Mouse (Mus musculus) forebrain, embryonic 15.5 days (tissue): ENCODE results near the gene Rhbg. TPM values are rescaled to one million over a fixed set of nuclear protein-coding genes. Genes with fewer than 3 reads are reported as not detected.

Experiments used
- ATAC-seq: fragments of 200-750 bp; cut with Nextera tagmentation; replicated peaks from 2 replicates; pipeline ENCODE4 v1.8.0; 2017; ENCODE audit warnings: mild to moderate bottlenecking, moderate TSS enrichment, moderate library complexity
- H3K27ac ChIP-seq: fragments of 300-500 bp; sonication (generic); replicated peaks from 2 replicates; pipeline ENCODE4 v1.5.1; 2015; ENCODE audit warnings: mild to moderate bottlenecking, inconsistent platforms
- H3K27me3 ChIP-seq: fragments of 300-500 bp; sonication (generic); 2 replicates; pipeline ENCODE4 v1.6.1; 2015; ENCODE audit warnings: inconsistent platforms
- H3K36me3 ChIP-seq: fragments of 300-500 bp; sonication (generic); 2 replicates; pipeline ENCODE4 v1.6.1; 2015; ENCODE audit warnings: mild to moderate bottlenecking, inconsistent platforms
- H3K4me1 ChIP-seq: fragments of 300-500 bp; sonication (generic); 2 replicates; pipeline ENCODE4 v1.6.1; 2015; ENCODE audit warnings: inconsistent platforms
- H3K4me2 ChIP-seq: fragments of 300-500 bp; sonication (generic); replicated peaks from 2 replicates; pipeline ENCODE4 v1.6.1; 2015; ENCODE audit warnings: mild to moderate bottlenecking, inconsistent platforms
- H3K4me3 ChIP-seq: fragments of 300-500 bp; sonication (generic); 2 replicates; pipeline ENCODE4 v1.5.1; 2015; ENCODE audit warnings: mild to moderate bottlenecking, inconsistent platforms
- H3K9ac ChIP-seq: fragments of 300-500 bp; sonication (generic); replicated peaks from 2 replicates; pipeline ENCODE4 v1.6.1; 2015; ENCODE audit warnings: mild to moderate bottlenecking, inconsistent platforms
- H3K9me3 ChIP-seq: fragments of 300-500 bp; sonication (generic); 2 replicates; pipeline ENCODE4 v1.6.1; 2016; ENCODE audit warnings: inconsistent platforms
- WGBS: fragments of 180-500 bp; shearing (Covaris S2); methylation state at CpG from one replicate; pipeline ENCODE4 v1.1.7; 2015; ENCODE audit warnings: mixed read lengths; 5-methylcytosine and 5-hydroxymethylcytosine counted together
- polyA plus RNA-seq: library from polyadenylated mRNA; unstranded; fragments of >200 nt; fragmentation: Nextera tagmentation; extraction: Ambion mirVana; gene quantifications from 2 replicates; pipeline ENCODE4 v1.2.1, GENCODE M21; 2015

Gene Rhbg
- polyA plus RNA-seq, 1 experiment from 2014 or later: 0.14 TPM

DNA sequence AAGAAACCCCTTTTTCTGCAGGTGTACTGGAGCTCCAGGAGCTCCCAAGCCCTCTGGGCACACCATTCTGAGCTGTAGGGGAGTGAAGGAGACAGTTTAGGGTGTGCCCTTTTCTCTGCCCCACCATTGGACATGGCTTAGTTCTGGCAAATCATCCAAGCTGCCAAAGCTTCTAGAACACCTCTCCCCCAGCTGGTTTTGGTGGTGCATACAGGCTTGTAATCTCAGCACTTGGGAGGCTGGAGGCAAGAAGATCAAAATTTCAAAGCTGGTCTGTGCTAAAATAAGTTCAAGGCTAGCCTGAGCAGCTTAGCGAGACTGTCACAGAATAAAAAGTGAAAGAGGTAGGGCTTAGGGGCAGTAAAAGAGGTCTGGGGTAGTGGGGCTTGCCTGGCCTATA lies 42.2 kb downstream of the Rhbg start:
- WGBS: 18% methylated on average over 1 of the region's 1 CpGs
- Histone ChIP-seq H3K9ac (peak overlapping the region; percentile 93), H3K36me3 (peaks cover 4% of the 10 kb centered on the region; the same call in 1 of the 2 replicates), H3K4me1 (peaks cover 43% of the 10 kb centered on the region), H3K27me3 (no peaks in the 10 kb centered on the region), H3K9me3 (no peaks in the 10 kb centered on the region), H3K27ac (peak overlapping the region; percentile 99), H3K4me2 (peak overlapping the region; percentile 96), H3K4me3 (peak overlapping the region; percentile 82)
- ATAC-seq: no peak

DNA sequence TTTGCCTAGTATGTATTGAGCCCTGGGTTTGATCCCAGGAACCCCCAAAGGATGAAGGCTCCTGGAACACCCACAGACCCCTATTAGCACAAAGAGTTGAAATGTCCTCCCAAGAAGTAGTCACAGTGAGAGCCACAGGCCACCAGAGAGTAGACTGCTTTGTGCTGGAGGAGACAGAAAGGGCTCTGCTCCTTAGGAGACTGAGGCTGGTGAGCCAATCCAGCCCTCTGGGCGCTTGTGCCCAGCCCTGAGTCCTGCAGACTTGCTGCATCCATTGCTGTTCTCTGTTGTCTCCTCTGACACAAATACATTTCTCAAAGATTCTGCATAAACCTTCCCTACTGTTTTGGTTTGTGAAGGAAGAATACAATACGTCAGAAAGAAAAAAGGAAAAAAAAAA lies 43.6 kb downstream of the Rhbg start:
- Histone ChIP-seq H3K4me3 (peak overlapping the region; percentile 82), H3K36me3 (peaks cover 4% of the 10 kb centered on the region; the same call in 1 of the 2 replicates), H3K9me3 (no peaks in the 10 kb centered on the region), H3K4me2 (peak overlapping the region; percentile 96), H3K27ac (peak overlapping the region; percentile 99), H3K27me3 (no peaks in the 10 kb centered on the region), H3K9ac (peak overlapping the region; percentile 93), H3K4me1 (peaks cover 47% of the 10 kb centered on the region)
- no peak for ATAC-seq
- WGBS: 10% methylated on average over 2 of the region's 2 CpGs

DNA sequence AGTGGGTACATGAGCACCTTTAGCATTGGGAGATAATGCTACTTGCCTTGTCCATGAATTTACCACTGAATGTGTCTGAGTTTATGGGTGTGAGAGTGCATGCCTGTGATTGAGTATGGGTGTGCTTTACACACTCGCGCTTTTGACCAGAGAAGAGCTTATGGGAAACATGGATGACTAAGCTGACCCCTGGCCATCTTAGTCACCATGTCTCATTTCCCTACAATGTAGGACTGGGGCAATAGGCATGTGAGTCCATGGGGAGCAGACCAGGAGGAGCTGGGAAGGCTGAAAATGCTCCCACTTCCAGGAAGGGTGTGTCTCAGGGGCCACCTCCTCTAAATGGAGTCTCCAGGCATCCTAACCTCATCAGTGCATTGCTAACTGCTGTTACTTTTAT lies 44.4 kb downstream of the Rhbg start:
- Histone ChIP-seq H3K4me1 (peaks cover 52% of the 10 kb centered on the region), H3K4me2 (peak overlapping the region; percentile 96), H3K9ac (peak overlapping the region; percentile 93), H3K4me3 (peak overlapping the region; percentile 82), H3K9me3 (no peaks in the 10 kb centered on the region), H3K27me3 (no peaks in the 10 kb centered on the region), H3K27ac (peak overlapping the region; percentile 99), H3K36me3 (no peaks in the 10 kb centered on the region)
- 2% methylated on average over 2 of the region's 2 CpGs for WGBS
- ATAC-seq: no peak

DNA sequence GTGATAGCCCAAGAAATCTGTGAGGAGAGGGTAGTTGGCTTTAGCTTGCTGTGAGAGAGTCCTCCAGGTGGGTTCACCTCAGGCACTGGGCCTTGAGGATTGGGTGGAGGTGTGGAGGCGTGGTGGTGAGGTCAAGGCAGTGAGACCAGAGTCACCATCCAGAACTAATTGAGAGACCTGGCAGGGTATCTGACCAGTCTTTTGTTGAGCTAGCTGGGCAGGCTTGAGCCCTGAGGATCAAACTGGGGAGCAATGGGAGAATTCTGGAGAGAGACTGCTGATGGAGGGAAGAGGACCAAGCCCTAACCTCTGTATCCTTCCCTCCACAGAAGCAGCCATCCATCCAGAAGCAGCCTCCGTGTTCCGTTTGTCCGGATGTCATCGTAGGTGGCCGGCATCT lies 45.2 kb downstream of the Rhbg start:
- Histone ChIP-seq H3K4me3 (peak overlapping the region; percentile 82), H3K27ac (peak overlapping the region; percentile 99), H3K4me1 (peaks cover 60% of the 10 kb centered on the region), H3K9me3 (no peaks in the 10 kb centered on the region), H3K36me3 (no peaks in the 10 kb centered on the region), H3K4me2 (peak overlapping the region; percentile 96), H3K27me3 (no peaks in the 10 kb centered on the region), H3K9ac (peak overlapping the region; percentile 93)
- no peak for ATAC-seq
- WGBS: 3% methylated on average over 6 of the region's 6 CpGs

DNA sequence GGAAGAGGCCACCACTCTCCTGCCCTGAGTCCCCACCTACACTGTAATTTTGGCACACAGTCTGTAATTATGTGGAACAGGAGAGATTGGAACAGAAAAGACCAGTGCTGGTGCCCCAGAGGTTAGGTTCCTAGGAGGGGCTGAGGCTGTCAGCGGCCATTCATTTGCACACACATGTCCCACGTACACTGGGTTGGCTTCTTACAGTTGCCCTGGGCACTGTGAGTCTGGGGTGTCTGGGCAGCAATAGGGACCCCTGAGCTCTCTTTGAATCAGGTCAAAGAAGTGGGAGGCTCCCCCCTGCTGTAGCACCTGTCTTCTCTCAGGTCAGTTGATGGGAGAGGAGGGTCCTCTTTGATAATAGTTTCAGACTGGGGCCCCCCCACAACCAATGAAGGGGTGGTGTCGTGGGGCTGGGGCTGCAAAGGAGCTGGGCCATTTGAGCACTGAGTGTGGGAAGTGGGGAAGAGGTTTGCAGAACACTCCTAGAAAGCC lies 46.2 kb downstream of the Rhbg start:
- Histone ChIP-seq H3K4me1 (peaks cover 66% of the 10 kb centered on the region), H3K27ac (peak overlapping the region; percentile 99), H3K4me2 (peak overlapping the region; percentile 96), H3K9me3 (no peaks in the 10 kb centered on the region), H3K27me3 (no peaks in the 10 kb centered on the region), H3K4me3 (peak overlapping the region; percentile 82), H3K36me3 (no peaks in the 10 kb centered on the region), H3K9ac (peak overlapping the region; percentile 93)
- 2% methylated on average over 3 of the region's 3 CpGs for WGBS
- no peak for ATAC-seq

DNA sequence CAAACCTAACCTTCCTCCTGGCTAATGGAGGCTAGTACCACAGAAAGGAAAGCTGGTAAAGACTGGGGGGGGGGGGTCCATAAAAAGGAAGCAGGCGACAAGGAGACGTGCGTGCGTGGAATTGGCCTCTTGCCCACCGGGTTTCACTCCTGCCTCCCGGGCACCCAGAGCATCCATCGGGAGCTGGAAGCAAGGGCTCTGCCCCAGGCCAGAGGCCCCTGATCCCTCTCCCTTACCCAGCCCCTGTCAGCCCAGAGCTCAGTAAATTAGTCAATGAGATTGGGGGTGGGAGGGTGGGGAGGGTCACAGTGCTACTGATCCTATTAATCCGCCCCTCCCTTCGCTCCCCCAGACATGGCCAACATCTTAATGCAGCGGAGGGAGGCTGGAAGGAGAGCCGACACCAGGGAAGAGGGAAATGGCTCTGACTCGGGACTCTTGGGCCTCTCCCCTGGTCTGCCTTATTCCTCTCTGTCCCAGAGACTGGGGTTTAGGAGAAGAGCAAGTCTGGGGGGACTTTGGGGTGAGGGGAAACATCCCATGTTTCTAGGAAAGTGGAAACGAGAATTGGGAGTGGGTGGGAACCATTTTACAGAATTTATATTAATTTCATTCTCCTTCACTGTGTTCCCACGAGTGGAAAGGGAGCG lies 46.9 kb downstream of the Rhbg start:
- no peaks in the 10 kb centered on the region for H3K36me3 ChIP-seq
- peak overlapping the region; percentile 99 for H3K27ac ChIP-seq
- peak overlapping the region; percentile 82 for H3K4me3 ChIP-seq
- H3K4me1 ChIP-seq: peaks cover 67% of the 10 kb centered on the region
- H3K4me2 ChIP-seq: peak overlapping the region; percentile 96
- 2% methylated on average over 15 of the region's 15 CpGs for WGBS
- peak; percentile 5; the same call in 1 of the 2 replicates for ATAC-seq
- no peaks in the 10 kb centered on the region for H3K27me3 ChIP-seq
- no peaks in the 10 kb centered on the region for H3K9me3 ChIP-seq
- H3K9ac ChIP-seq: peak overlapping the region; percentile 93

DNA sequence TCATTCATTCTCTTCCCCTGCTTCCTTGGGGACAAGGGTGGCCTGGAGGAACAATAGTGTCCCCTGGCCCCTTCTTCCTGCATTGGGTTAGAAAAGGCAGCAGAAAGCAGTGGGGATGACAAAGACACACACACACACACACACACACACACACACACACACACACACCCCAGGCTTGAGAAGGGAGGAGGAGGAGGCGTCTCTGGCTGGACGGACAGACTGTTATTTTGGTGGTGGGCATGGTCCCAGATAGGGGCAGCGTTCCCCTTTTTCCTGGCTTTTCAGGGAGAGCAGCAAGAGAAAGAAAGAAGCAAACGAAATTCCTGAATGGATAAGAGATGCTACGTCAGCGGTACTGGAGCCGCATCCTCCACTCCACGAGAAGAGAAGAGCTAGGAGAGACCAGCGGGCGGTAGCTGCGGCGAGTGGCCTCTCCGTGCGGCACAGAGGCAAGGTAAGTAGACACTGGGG lies 47.6 kb downstream of the Rhbg start:
- H3K27ac ChIP-seq: peak overlapping the region; percentile 99
- no peaks in the 10 kb centered on the region for H3K36me3 ChIP-seq
- peak overlapping the region; percentile 96 for H3K4me2 ChIP-seq
- peak overlapping the region; percentile 82 for H3K4me3 ChIP-seq
- 0% methylated on average over 14 of the region's 14 CpGs for WGBS
- peaks cover 67% of the 10 kb centered on the region for H3K4me1 ChIP-seq
- ATAC-seq: peak; percentile 34
- H3K9me3 ChIP-seq: no peaks in the 10 kb centered on the region
- H3K27me3 ChIP-seq: no peaks in the 10 kb centered on the region
- H3K9ac ChIP-seq: peak overlapping the region; percentile 93

DNA sequence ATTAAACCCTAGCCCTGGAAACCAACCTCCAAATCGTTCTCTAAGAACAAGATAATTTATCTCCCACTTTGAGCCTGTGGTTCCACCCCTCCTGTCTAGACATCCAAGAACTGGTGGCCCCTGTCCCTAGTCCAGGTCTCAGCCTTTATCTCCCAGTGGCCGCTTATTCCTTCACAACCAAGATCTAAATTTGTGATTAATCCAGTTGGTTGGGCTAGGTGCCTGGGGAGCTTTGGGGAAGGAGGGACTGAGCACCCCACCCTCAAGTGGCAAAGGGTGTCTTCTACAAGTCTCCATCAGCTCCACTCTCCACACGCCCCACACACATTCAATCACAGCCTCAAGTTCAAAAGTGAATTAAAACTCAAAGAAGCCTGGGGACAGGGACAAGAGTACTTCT lies 48.0 kb downstream of the Rhbg start:
- H3K9me3 ChIP-seq: no peaks in the 10 kb centered on the region
- H3K9ac ChIP-seq: peak overlapping the region; percentile 93
- peaks cover 67% of the 10 kb centered on the region for H3K4me1 ChIP-seq
- H3K27me3 ChIP-seq: no peaks in the 10 kb centered on the region
- peak overlapping the region; percentile 96 for H3K4me2 ChIP-seq
- peak overlapping the region; percentile 99 for H3K27ac ChIP-seq
- peak overlapping the region; percentile 82 for H3K4me3 ChIP-seq
- H3K36me3 ChIP-seq: no peaks in the 10 kb centered on the region
- peak; percentile 12 for ATAC-seq
- 2% methylated on average over 3 of the region's 3 CpGs for WGBS

DNA sequence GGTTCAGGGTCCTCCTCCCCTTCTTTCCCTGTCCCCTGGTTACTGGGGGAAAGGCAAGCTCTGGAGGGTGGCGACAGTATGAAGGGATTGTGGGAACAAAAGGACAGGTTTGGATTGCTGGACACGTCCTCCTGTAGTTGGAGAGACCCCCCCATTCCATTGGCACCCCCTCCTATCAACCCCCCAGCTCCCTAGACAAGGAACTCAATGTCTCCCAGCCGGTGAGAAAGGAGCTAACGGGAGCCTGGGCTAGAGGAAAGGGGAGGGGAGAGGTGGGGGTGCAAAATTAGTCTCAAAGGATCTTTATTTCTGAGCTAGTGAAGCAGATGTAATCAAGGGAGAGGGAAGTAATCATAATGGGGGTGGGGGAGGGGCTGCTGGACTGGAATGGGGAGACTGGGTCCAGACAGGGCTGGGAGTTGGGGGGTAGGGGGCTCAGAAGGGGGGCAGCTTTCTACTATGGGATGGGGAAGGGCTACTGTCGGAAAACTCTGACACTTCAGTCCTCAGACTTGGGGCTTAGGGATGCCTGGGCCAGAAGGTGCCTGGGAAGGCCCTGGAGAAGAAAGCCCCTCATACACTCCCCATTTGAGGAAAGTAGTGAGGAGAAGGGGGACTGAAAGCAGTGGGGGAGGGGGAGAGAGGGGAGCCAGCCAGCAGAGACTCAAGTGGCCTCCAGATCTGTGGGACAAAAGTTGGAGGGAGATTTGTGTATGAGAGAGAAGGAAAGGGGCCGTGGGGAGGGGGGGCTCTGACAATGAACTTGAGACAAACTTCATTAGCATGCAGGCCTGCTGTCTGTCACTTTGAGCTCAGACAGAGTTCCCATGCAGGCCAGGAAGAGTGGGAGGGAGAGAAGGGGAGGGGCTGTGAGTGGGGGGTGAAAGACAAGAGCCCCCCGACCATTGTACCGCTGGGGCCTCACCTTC lies 48.7 kb downstream of the Rhbg start:
- H3K9me3 ChIP-seq: no peaks in the 10 kb centered on the region

DNA sequence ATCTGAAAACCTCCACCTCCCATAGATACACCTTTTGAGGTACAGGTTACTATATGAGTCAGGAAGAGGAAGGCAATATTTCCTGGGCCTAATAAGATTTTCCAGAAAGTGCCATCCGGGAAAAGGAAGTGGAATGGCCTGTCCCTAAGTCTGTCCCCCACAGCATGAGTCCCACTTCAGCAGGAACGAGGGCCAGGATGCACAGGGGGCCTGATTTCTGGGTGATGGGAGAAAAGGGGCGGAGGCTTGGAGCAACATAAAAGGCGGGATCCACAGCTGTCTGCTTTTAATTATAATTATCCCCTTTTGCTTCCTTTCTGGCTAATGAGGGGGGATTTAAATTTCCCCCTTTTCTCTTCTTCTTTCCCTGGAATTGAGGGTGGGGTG lies 49.3 kb downstream of the Rhbg start:
- H3K9ac ChIP-seq: peak overlapping the region; percentile 93

More for the DNA sequence above, 48.7 kb downstream of the Rhbg start:
- peak overlapping the region; percentile 93 for H3K9ac ChIP-seq
- H3K4me1 ChIP-seq: peaks cover 68% of the 10 kb centered on the region
- peak overlapping the region; percentile 82 for H3K4me3 ChIP-seq
- ATAC-seq: peak; percentile 72
- H3K4me2 ChIP-seq: peak overlapping the region; percentile 96
- peak overlapping the region; percentile 99 for H3K27ac ChIP-seq
- H3K27me3 ChIP-seq: no peaks in the 10 kb centered on the region
- H3K36me3 ChIP-seq: no peaks in the 10 kb centered on the region
- 1% methylated on average over 8 of the region's 8 CpGs for WGBS

DNA sequence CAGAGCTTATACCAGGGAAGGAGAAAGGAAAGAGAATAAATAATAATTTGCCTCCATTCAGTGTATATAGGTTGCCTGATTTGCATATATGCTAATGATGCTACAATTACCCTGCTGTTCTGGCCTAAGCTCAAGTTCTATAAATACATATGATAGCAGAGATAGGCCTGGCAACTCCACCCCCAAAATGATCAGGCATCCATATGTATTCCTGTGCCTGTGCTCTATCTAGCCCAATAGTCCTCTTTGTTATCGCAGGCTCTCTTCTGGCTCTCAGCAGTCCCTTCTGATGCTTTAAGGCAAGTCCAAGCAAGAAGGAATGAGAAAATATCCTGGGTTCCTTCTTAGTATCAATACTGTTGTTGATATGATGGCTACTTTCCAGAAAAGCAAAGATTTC lies 49.8 kb downstream of the Rhbg start:
- no peaks in the 10 kb centered on the region for H3K9me3 ChIP-seq
- peak overlapping the region; percentile 82; the same call in 1 of the 2 replicates for H3K4me3 ChIP-seq
- ATAC-seq: peak; percentile 27
- peaks cover 68% of the 10 kb centered on the region for H3K4me1 ChIP-seq
- H3K27ac ChIP-seq: peak overlapping the region; percentile 99
- peak overlapping the region; percentile 96 for H3K4me2 ChIP-seq
- 5% methylated on average over 1 of the region's 1 CpGs for WGBS
- no peaks in the 10 kb centered on the region for H3K27me3 ChIP-seq
- no peaks in the 10 kb centered on the region for H3K36me3 ChIP-seq
- H3K9ac ChIP-seq: peak overlapping the region; percentile 93

More for the DNA sequence above, 49.3 kb downstream of the Rhbg start:
- Histone ChIP-seq H3K4me1 (peaks cover 67% of the 10 kb centered on the region), H3K27me3 (no peaks in the 10 kb centered on the region), H3K27ac (peak overlapping the region; percentile 99), H3K9me3 (no peaks in the 10 kb centered on the region), H3K4me3 (peak overlapping the region; percentile 82; the same call in 1 of the 2 replicates), H3K4me2 (peak overlapping the region; percentile 96), H3K36me3 (no peaks in the 10 kb centered on the region)
- ATAC-seq: peak; percentile 52
- 4% methylated on average over 4 of the region's 4 CpGs for WGBS
